Mouse (Mus musculus): ENCODE measurements around the gene Dcaf10.

DNA sequence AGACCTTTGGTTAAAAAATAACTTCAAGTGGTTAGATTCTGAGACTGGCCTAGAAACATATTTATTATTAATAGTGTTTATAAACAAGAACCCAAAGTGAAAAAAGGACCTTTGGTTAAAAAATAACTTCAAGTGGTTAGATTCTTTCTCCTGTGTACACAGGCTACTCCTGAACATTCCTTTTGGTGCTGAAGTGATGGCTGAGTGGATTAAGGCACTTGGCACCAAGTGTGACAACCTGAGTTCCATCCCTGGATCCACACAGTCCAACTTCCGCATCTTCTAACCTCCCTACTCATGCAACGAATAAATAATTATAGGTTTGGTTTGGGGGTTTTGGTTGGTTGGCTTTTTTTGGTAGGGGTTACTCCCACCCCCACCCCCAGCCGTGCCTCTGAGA, 29.4 kb downstream of the Dcaf10 start:
- TF ChIP-seq POLR2A (IDR thresholded peaks at IDR 0.05; ENCODE audit: borderline replicate concordance, extremely low read depth, low read depth, low read length) (no peak), CTCF (IDR thresholded peaks at IDR 0.05; ENCODE audit: insufficient read depth, low read length) (no peak)

Measured in lung, adult 2 months (tissue).